Mouse (Mus musculus): Measurements from ENCODE around the gene Dtnbp1. TPM values are rescaled to one million over a fixed set of nuclear protein-coding genes. Genes with fewer than 3 reads are reported as not detected.
A peak's percentile ranks its signal among the peaks of the same experiment; 100 is the strongest.

The Dtnbp1 gene
- total and polyA plus RNA-seq, 3 experiments, result 24.2 to 59.5 TPM; not detected in 1

- Histone ChIP-seq H3K79me2 (ENCODE audit: control insufficient read depth, insufficient read depth, low read length, poor library complexity) (no peaks in the 10 kb centered on the region), H3K27ac (ENCODE audit: control insufficient read depth, low read depth, low read length) (no peak overlapping the region), H3K36me3 (ENCODE audit: control insufficient read depth in 1 of 2, insufficient read depth in 2 of 2, low read length in 2 of 2) (peaks cover 3 to 15% of the 10 kb centered on the region in 2 experiments), H3K4me3 (ENCODE audit: control insufficient read depth in 1 of 2, insufficient read depth in 1 of 2, low read depth in 2 of 2, low read length in 2 of 2) (no peak overlapping the region), H3K4me1 (ENCODE audit: control insufficient read depth in 1 of 2, insufficient read depth in 2 of 2, low read length in 2 of 2) (peaks cover 16 to 18% of the 10 kb centered on the region in 2 experiments), H3K27me3 (ENCODE audit: control insufficient read depth in 1 of 2, insufficient read depth in 2 of 2, low read length in 2 of 2) (no peaks in the 10 kb centered on the region), H3K9ac (ENCODE audit: control insufficient read depth, low read depth, low read length, poor library complexity, severe bottlenecking) (no peak overlapping the region), H3K9me3 (replicated peaks; ENCODE audit: insufficient read depth, low read length) (no peaks in the 10 kb centered on the region)
- DNase-seq (ENCODE audit: low read depth, low spot score), result no peak
- TF ChIP-seq MYB (IDR thresholded peaks at IDR 0.05; ENCODE audit: low read depth, low read length) (no peak), UBTF (IDR thresholded peaks at IDR 0.05; ENCODE audit: borderline replicate concordance, insufficient read depth, low read depth, low read length) (no peak), RCOR1 (IDR thresholded peaks at IDR 0.05; ENCODE audit: low read depth, low read length) (no peak), HCFC1 (IDR thresholded peaks at IDR 0.05; ENCODE audit: low read depth, low read length) (no peak), GATA1 (IDR thresholded peaks at IDR 0.05; ENCODE audit: low read depth, low read length) (no peak), EP300 (IDR thresholded peaks at IDR 0.05; ENCODE audit: low read depth in 1 of 2, low read length in 2 of 2) (no peak)
These were observed 83.7 kb downstream of the Dtnbp1 start for GRCm38 (mm10) chr13:44918269-44918668.

GRCm38 (mm10) chr13:44917202-44917601 lies 84.7 kb downstream of the Dtnbp1 start:
- no peak for DNase-seq (ENCODE audit: low read depth, low spot score)
- Histone ChIP-seq H3K27ac (ENCODE audit: control insufficient read depth, low read depth, low read length) (no peak overlapping the region), H3K9ac (ENCODE audit: control insufficient read depth, low read depth, low read length, poor library complexity, severe bottlenecking) (no peak overlapping the region), H3K9me3 (replicated peaks; ENCODE audit: insufficient read depth, low read length) (no peaks in the 10 kb centered on the region), H3K36me3 (ENCODE audit: control insufficient read depth in 1 of 2, insufficient read depth in 2 of 2, low read length in 2 of 2) (peaks cover 2 to 15% of the 10 kb centered on the region in 2 experiments), H3K4me3 (ENCODE audit: control insufficient read depth in 1 of 2, insufficient read depth in 1 of 2, low read depth in 2 of 2, low read length in 2 of 2) (no peak overlapping the region), H3K4me1 (ENCODE audit: control insufficient read depth in 1 of 2, insufficient read depth in 2 of 2, low read length in 2 of 2) (peaks cover 16 to 18% of the 10 kb centered on the region in 2 experiments), H3K79me2 (ENCODE audit: control insufficient read depth, insufficient read depth, low read length, poor library complexity) (no peaks in the 10 kb centered on the region), H3K27me3 (ENCODE audit: control insufficient read depth in 1 of 2, insufficient read depth in 2 of 2, low read length in 2 of 2) (no peaks in the 10 kb centered on the region)
- TF ChIP-seq SIN3A (IDR thresholded peaks at IDR 0.05; ENCODE audit: low read length), result no peak
- no peak for TF ChIP-seq ZNF384 (IDR thresholded peaks at IDR 0.05; ENCODE audit: low read depth, low read length)
- no peak for TF ChIP-seq TAL1 (IDR thresholded peaks at IDR 0.05; ENCODE audit: low read length)
- TF ChIP-seq KAT2A (conservative IDR thresholded peaks at IDR 0.05; ENCODE audit: low read depth, low read length), result no peak
- TF ChIP-seq NELFE (IDR thresholded peaks at IDR 0.05; ENCODE audit: low read depth, low read length), result no peak
- TF ChIP-seq POLR2AphosphoS2 (IDR thresholded peaks at IDR 0.05; ENCODE audit: low read length), result no peak
- TF ChIP-seq E2F4 (IDR thresholded peaks at IDR 0.05; ENCODE audit: borderline replicate concordance, low read depth, low read length), result no peak

GRCm38 (mm10) chr13:44915945-44916344 lies 86.0 kb downstream of the Dtnbp1 start:
- DNase-seq (ENCODE audit: low read depth, low spot score), result peak; percentile 63
- Histone ChIP-seq H3K36me3 (ENCODE audit: control insufficient read depth in 1 of 2, insufficient read depth in 2 of 2, low read length in 2 of 2) (peaks cover 2 to 16% of the 10 kb centered on the region in 2 experiments), H3K4me3 (ENCODE audit: control insufficient read depth in 1 of 2, insufficient read depth in 1 of 2, low read depth in 2 of 2, low read length in 2 of 2) (no peak overlapping the region), H3K27me3 (ENCODE audit: control insufficient read depth in 1 of 2, insufficient read depth in 2 of 2, low read length in 2 of 2) (no peaks in the 10 kb centered on the region), H3K27ac (ENCODE audit: control insufficient read depth, low read depth, low read length) (peak overlapping the region; percentile 43), H3K79me2 (ENCODE audit: control insufficient read depth, insufficient read depth, low read length, poor library complexity) (no peaks in the 10 kb centered on the region), H3K9me3 (replicated peaks; ENCODE audit: insufficient read depth, low read length) (no peaks in the 10 kb centered on the region), H3K9ac (ENCODE audit: control insufficient read depth, low read depth, low read length, poor library complexity, severe bottlenecking) (no peak overlapping the region), H3K4me1 (ENCODE audit: control insufficient read depth in 1 of 2, insufficient read depth in 2 of 2, low read length in 2 of 2) (peaks cover 16 to 20% of the 10 kb centered on the region in 2 experiments)
- TF ChIP-seq CTCF (IDR thresholded peaks at IDR 0.05 in 2 of 3, conservative IDR thresholded peaks at IDR 0.05 in 1 of 3; ENCODE audit: control insufficient read depth in 1 of 3, insufficient read depth in 1 of 3, low read depth in 2 of 3, low read length in 3 of 3, poor library complexity in 1 of 3, severe bottlenecking in 1 of 3) (peak; percentile 4 to 45 (median 31); a peak in 2 of 6 replicates), USF2 (IDR thresholded peaks at IDR 0.05; ENCODE audit: borderline replicate concordance in 1 of 2, insufficient read depth in 1 of 2, low read depth in 1 of 2, low read length in 2 of 2) (no peak), GATA1 (IDR thresholded peaks at IDR 0.05; ENCODE audit: low read depth, low read length) (0 out of 2 replicates have a peak, but pooled peaks have one; percentile 20)
